Comparison of ENCODE assay signal across 10 mouse cellular contexts in the genomic region with DNA sequence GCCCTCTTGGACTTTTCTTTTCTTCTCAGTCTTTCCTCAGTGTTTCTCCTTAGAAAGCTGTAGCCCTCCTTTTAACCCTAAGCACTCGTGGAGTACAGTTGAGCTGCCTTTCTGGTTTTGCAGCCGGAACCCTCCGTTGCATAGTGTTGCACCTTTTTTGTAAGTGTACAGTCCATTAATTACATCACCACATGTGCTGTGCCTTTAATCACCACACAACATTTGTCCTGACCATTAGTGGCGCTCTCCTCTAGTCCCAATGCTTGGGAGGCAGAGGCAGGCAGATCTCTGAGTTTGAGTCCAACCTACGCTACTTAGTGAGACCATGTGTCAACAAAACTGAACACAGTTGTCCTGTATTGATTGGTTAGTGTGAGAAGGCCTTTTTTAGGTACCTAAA. TPM values are rescaled to one million over a fixed set of nuclear protein-coding genes. Genes with fewer than 3 reads are reported as not detected.
DNase-seq lines count a peak whose midpoint lies in the region; ATAC-seq and TF ChIP-seq lines count a peak whose summit lies in the region.
"Had no signal": no experiment of that assay in that cellular context is flagged by ENCODE, and none has a peak within 500 bp of the region (broad histone marks: within the 10 kb centered on the region; RNA-seq: fewer than 3 reads in every experiment).

No protein-coding gene starts in this region.

- peaks cover 3% of the 10 kb centered on the region; the same call in 1 of the 2 replicates for H3K4me1 ChIP-seq in liver, adult 2 months (ENCODE audit: control insufficient read depth, insufficient read depth, low read length)
- H3K4me1 ChIP-seq in embryonic facial prominence, embryonic 14.5 days (ENCODE audit: control insufficient read depth, insufficient read depth, low read length): peaks cover 9% of the 10 kb centered on the region
- peaks cover 8% of the 10 kb centered on the region for H3K4me1 ChIP-seq in intestine, embryonic 16.5 days (ENCODE audit: control insufficient read depth, insufficient read depth, low read length)
- peaks cover 12% of the 10 kb centered on the region; the same call in 1 of the 2 replicates for H3K4me1 ChIP-seq in neural tube, embryonic 14.5 days (ENCODE audit: control insufficient read depth, insufficient read depth, low read length)

- DNase-seq in liver, adult 2 months (ENCODE audit: extremely low read depth, low read depth, low spot score): no peak
- no peak for DNase-seq in liver
- no peak for DNase-seq in embryonic facial prominence, embryonic 14.5 days (ENCODE audit: low spot score)
- no peak for DNase-seq in gastrocnemius, postnatal 4 days (ENCODE audit: low spot score in 2 of 2)
- DNase-seq in adrenal gland, adult 2 months: no peak
- DNase-seq: layer of hippocampus, adult 9-11 months; thymus, postnatal 4 days had no signal

- H3K79me2 ChIP-seq in liver, adult 2 months (ENCODE audit: control insufficient read depth, insufficient read depth, low read length): peaks cover 5% of the 10 kb centered on the region; the same call in 1 of the 2 replicates

- WGBS in liver, adult 2 months: 74% methylated on average over 5 of the region's 5 CpGs
- 93% methylated on average over 5 of the region's 5 CpGs for WGBS in embryonic facial prominence, embryonic 14.5 days
- WGBS in intestine, embryonic 16.5 days: 82% methylated on average over 5 of the region's 5 CpGs
- WGBS in neural tube, embryonic 14.5 days: 90% methylated on average over 5 of the region's 5 CpGs

- no peaks in the 10 kb centered on the region for H3K9me3 ChIP-seq in embryonic facial prominence, embryonic 14.5 days (ENCODE audit: control insufficient read depth, low read length)
- H3K9me3 ChIP-seq in intestine, embryonic 16.5 days (ENCODE audit: control insufficient read depth, low read length): no peaks in the 10 kb centered on the region
- H3K9me3 ChIP-seq in neural tube, embryonic 14.5 days (ENCODE audit: control insufficient read depth, low read length): no peaks in the 10 kb centered on the region

- no peak for TF ChIP-seq POLR2A in liver, adult 2 months (IDR thresholded peaks at IDR 0.05; ENCODE audit: extremely low read depth, insufficient read depth, low read length)

- no peak overlapping the region for H3K27ac ChIP-seq in liver, adult 2 months (replicated peaks; ENCODE audit: insufficient read depth, low read depth, low read length)
- no peak overlapping the region; the same call in 1 of the 2 replicates for H3K27ac ChIP-seq in embryonic facial prominence, embryonic 14.5 days (replicated peaks; ENCODE audit: low read depth, low read length)
- no peak overlapping the region for H3K27ac ChIP-seq in intestine, embryonic 16.5 days (ENCODE audit: low read length)
- no peak overlapping the region for H3K27ac ChIP-seq in neural tube, embryonic 14.5 days (ENCODE audit: low read depth, low read length)

- H3K27me3 ChIP-seq in liver, adult 2 months (ENCODE audit: control insufficient read depth, insufficient read depth, low read length): no peaks in the 10 kb centered on the region
- H3K27me3 ChIP-seq in embryonic facial prominence, embryonic 14.5 days (replicated peaks; ENCODE audit: control insufficient read depth, insufficient read depth, low read length): no peaks in the 10 kb centered on the region
- no peaks in the 10 kb centered on the region for H3K27me3 ChIP-seq in intestine, embryonic 16.5 days (replicated peaks; ENCODE audit: control insufficient read depth, insufficient read depth, low read length)
- H3K27me3 ChIP-seq in neural tube, embryonic 14.5 days (ENCODE audit: control insufficient read depth, insufficient read depth, low read length): no peaks in the 10 kb centered on the region

- ATAC-seq in embryonic facial prominence, embryonic 14.5 days (ENCODE audit: low read depth): no peak
- ATAC-seq in intestine, embryonic 16.5 days: no peak
- no peak for ATAC-seq in neural tube, embryonic 14.5 days (ENCODE audit: low read depth)
- ATAC-seq in activated CD4-positive, CD25-positive, alpha-beta regulatory T cell, adult 4 months: no peak

- no peak overlapping the region for H3K9ac ChIP-seq in liver, adult 2 months (ENCODE audit: low read depth, low read length)
- peak overlapping the region; percentile 91 for H3K9ac ChIP-seq in embryonic facial prominence, embryonic 14.5 days (ENCODE audit: low read depth, low read length)
- peak overlapping the region; percentile 98 for H3K9ac ChIP-seq in intestine, embryonic 16.5 days (ENCODE audit: low read depth, low read length)
- peak overlapping the region; percentile 83 for H3K9ac ChIP-seq in neural tube, embryonic 14.5 days (replicated peaks; ENCODE audit: low read depth, low read length)

- no peak for TF ChIP-seq CTCF in liver, adult 2 months (IDR thresholded peaks at IDR 0.05; ENCODE audit: low read depth, low read length)

- H3K4me2 ChIP-seq in embryonic facial prominence, embryonic 14.5 days (ENCODE audit: low read depth, low read length): peak overlapping the region; percentile 74
- H3K4me2 ChIP-seq in intestine, embryonic 16.5 days (ENCODE audit: low read depth, low read length): peak overlapping the region; percentile 73
- H3K4me2 ChIP-seq in neural tube, embryonic 14.5 days (ENCODE audit: low read depth, low read length): peak overlapping the region; percentile 65

- H3K36me3 ChIP-seq in liver, adult 2 months (ENCODE audit: control insufficient read depth, insufficient read depth, low read length): peaks cover 26% of the 10 kb centered on the region
- H3K36me3 ChIP-seq in embryonic facial prominence, embryonic 14.5 days (ENCODE audit: control insufficient read depth, insufficient read depth, low read length): peaks cover 49% of the 10 kb centered on the region
- peaks cover 17% of the 10 kb centered on the region for H3K36me3 ChIP-seq in intestine, embryonic 16.5 days (ENCODE audit: control insufficient read depth, insufficient read depth, low read length)
- peaks cover 36% of the 10 kb centered on the region for H3K36me3 ChIP-seq in neural tube, embryonic 14.5 days (ENCODE audit: control insufficient read depth, insufficient read depth, low read length)

- H3K4me3 ChIP-seq in liver, adult 2 months (ENCODE audit: insufficient read depth, low read depth, low read length): peak overlapping the region; percentile 78; the same call in 1 of the 2 replicates
- peak overlapping the region; percentile 72 for H3K4me3 ChIP-seq in embryonic facial prominence, embryonic 14.5 days (ENCODE audit: low read depth, low read length)
- peak overlapping the region; percentile 98 for H3K4me3 ChIP-seq in intestine, embryonic 16.5 days (ENCODE audit: low read length)
- H3K4me3 ChIP-seq in neural tube, embryonic 14.5 days (ENCODE audit: low read depth, low read length): peak overlapping the region; percentile 64

RNA-seq across cellular contexts. Expression of a gene that starts 0.8 kb away (rescaled TPM):
- total RNA-seq in liver, adult 2 months (2014; rRNA removed): 16.1 and 16.4 TPM in 2 replicates
- polyA plus RNA-seq in liver, adult 2 months (2012; rRNA removed): 24.5 and 26.7 TPM in 2 replicates
- polyA plus RNA-seq in embryonic facial prominence, embryonic 14.5 days (2014; fragmentation: Nextera tagmentation; extraction: Ambion mirVana): 60.7 and 69.6 TPM in 2 replicates
- 61.8 and 63.3 TPM in 2 replicates for polyA plus RNA-seq in intestine, embryonic 16.5 days (2015; fragmentation: Nextera tagmentation; extraction: Ambion mirVana)
- 97.5 and 101 TPM in 2 replicates for polyA plus RNA-seq in neural tube, embryonic 14.5 days (2014; fragmentation: Nextera tagmentation; extraction: Ambion mirVana)
- 10 to 100 TPM; 49.3 to 53.2 TPM for total RNA-seq in gastrocnemius, postnatal 4 days (2021)
- total RNA-seq in adrenal gland, adult 2 months (2021): 10 to 100 TPM; 59.5 to 60.5 TPM
- 63.2 and 72.0 TPM in 2 replicates for polyA plus RNA-seq in adrenal gland, adult 2 months (2012; rRNA removed)
- 10 to 100 TPM; 21.1 to 25.4 TPM for polyA plus RNA-seq in activated CD4-positive, CD25-positive, alpha-beta regulatory T cell, adult 4 months (2017; shearing (Covaris generic))

RNA-seq across cellular contexts. Expression of a gene that starts 1.0 kb away (rescaled TPM):
- total RNA-seq in liver, adult 2 months (2014; rRNA removed): 6.9 and 9.0 TPM in 2 replicates
- 4.4 and 4.5 TPM in 2 replicates for polyA plus RNA-seq in liver, adult 2 months (2012; rRNA removed)
- polyA plus RNA-seq in embryonic facial prominence, embryonic 14.5 days (2014; fragmentation: Nextera tagmentation; extraction: Ambion mirVana): 10.0 and 12.8 TPM in 2 replicates
- polyA plus RNA-seq in intestine, embryonic 16.5 days (2015; fragmentation: Nextera tagmentation; extraction: Ambion mirVana): 10.5 and 10.8 TPM in 2 replicates
- polyA plus RNA-seq in neural tube, embryonic 14.5 days (2014; fragmentation: Nextera tagmentation; extraction: Ambion mirVana): 11.8 TPM in 2 replicates
- 1 to 10 TPM; 7.3 to 9.4 TPM for total RNA-seq in gastrocnemius, postnatal 4 days (2021)
- 1 to 10 TPM; 6.1 to 7.3 TPM for total RNA-seq in adrenal gland, adult 2 months (2021)
- 4.6 and 4.8 TPM in 2 replicates for polyA plus RNA-seq in adrenal gland, adult 2 months (2012; rRNA removed)
- polyA plus RNA-seq in activated CD4-positive, CD25-positive, alpha-beta regulatory T cell, adult 4 months (2017; shearing (Covaris generic)): 10 to 100 TPM; 10.7 to 12.9 TPM

RNA-seq across cellular contexts. Expression of a gene that starts 34.4 kb away (rescaled TPM):
- under 0.01 and 0.27 TPM in 2 replicates for total RNA-seq in liver, adult 2 months (2014; rRNA removed)
- polyA plus RNA-seq in liver, adult 2 months (2012; rRNA removed): 0.05 and 0.19 TPM in 2 replicates
- 0.51 and 0.54 TPM in 2 replicates for polyA plus RNA-seq in embryonic facial prominence, embryonic 14.5 days (2014; fragmentation: Nextera tagmentation; extraction: Ambion mirVana)
- polyA plus RNA-seq in intestine, embryonic 16.5 days (2015; fragmentation: Nextera tagmentation; extraction: Ambion mirVana): 0.51 and 0.67 TPM in 2 replicates
- 0.13 and 0.21 TPM in 2 replicates for polyA plus RNA-seq in neural tube, embryonic 14.5 days (2014; fragmentation: Nextera tagmentation; extraction: Ambion mirVana)
- 10 to 100 TPM; 11.5 to 11.6 TPM for total RNA-seq in gastrocnemius, postnatal 4 days (2021)
- total RNA-seq in adrenal gland, adult 2 months (2021): 10 to 100 TPM in 1 of 2 experiments, 1 to 10 TPM in 1; 5.2 to 11.2 TPM
- polyA plus RNA-seq in adrenal gland, adult 2 months (2012; rRNA removed): 8.7 and 10.9 TPM in 2 replicates
- not detected for polyA plus RNA-seq in activated CD4-positive, CD25-positive, alpha-beta regulatory T cell, adult 4 months (2017; shearing (Covaris generic))

RNA-seq across cellular contexts. Expression of a gene that starts 35.3 kb away (rescaled TPM):
- total RNA-seq in liver, adult 2 months (2014; rRNA removed): 66.7 and 83.0 TPM in 2 replicates
- 107 and 152 TPM in 2 replicates for polyA plus RNA-seq in liver, adult 2 months (2012; rRNA removed)
- polyA plus RNA-seq in embryonic facial prominence, embryonic 14.5 days (2014; fragmentation: Nextera tagmentation; extraction: Ambion mirVana): 296 and 339 TPM in 2 replicates
- 217 and 228 TPM in 2 replicates for polyA plus RNA-seq in intestine, embryonic 16.5 days (2015; fragmentation: Nextera tagmentation; extraction: Ambion mirVana)
- polyA plus RNA-seq in neural tube, embryonic 14.5 days (2014; fragmentation: Nextera tagmentation; extraction: Ambion mirVana): 282 and 335 TPM in 2 replicates
- total RNA-seq in gastrocnemius, postnatal 4 days (2021): 100 to 1,000 TPM; 258 to 277 TPM
- 100 to 1,000 TPM; 249 to 309 TPM for total RNA-seq in adrenal gland, adult 2 months (2021)
- polyA plus RNA-seq in adrenal gland, adult 2 months (2012; rRNA removed): 412 and 462 TPM in 2 replicates
- polyA plus RNA-seq in activated CD4-positive, CD25-positive, alpha-beta regulatory T cell, adult 4 months (2017; shearing (Covaris generic)): 100 to 1,000 TPM; 130 to 131 TPM

RNA-seq across cellular contexts. Expression of a gene that starts 44.0 kb away (rescaled TPM):
- 0.27 and 0.83 TPM in 2 replicates for total RNA-seq in liver, adult 2 months (2014; rRNA removed)
- polyA plus RNA-seq in liver, adult 2 months (2012; rRNA removed): 0.32 TPM in 1 of 2 replicates, not detected in the other
- polyA plus RNA-seq in embryonic facial prominence, embryonic 14.5 days (2014; fragmentation: Nextera tagmentation; extraction: Ambion mirVana): 546 and 580 TPM in 2 replicates
- polyA plus RNA-seq in intestine, embryonic 16.5 days (2015; fragmentation: Nextera tagmentation; extraction: Ambion mirVana): 3.5 and 3.7 TPM in 2 replicates
- 4.1 and 5.5 TPM in 2 replicates for polyA plus RNA-seq in neural tube, embryonic 14.5 days (2014; fragmentation: Nextera tagmentation; extraction: Ambion mirVana)
- 100 to 1,000 TPM; 337 to 379 TPM for total RNA-seq in gastrocnemius, postnatal 4 days (2021)
- 1 to 10 TPM; 1.3 to 1.7 TPM for total RNA-seq in adrenal gland, adult 2 months (2021)
- polyA plus RNA-seq in adrenal gland, adult 2 months (2012; rRNA removed): 0.36 TPM in 1 of 2 replicates, not detected in the other
- polyA plus RNA-seq in activated CD4-positive, CD25-positive, alpha-beta regulatory T cell, adult 4 months (2017; shearing (Covaris generic)): not detected
